Mouse (Mus musculus) G1E (cell line): ENCODE data around the gene Gulp1. TPM values are rescaled to one million over a fixed set of nuclear protein-coding genes. Genes with fewer than 3 reads are reported as not detected.

Experiments used
- ATAC-seq: 2 replicates; pipeline ENCODE4 v1.8.0; 2016; ENCODE audit warnings: mild to moderate bottlenecking; ENCODE audit not compliant: insufficient number of reproducible peaks, poor library complexity, low FRiP score, severe bottlenecking; ENCODE audit errors: extremely low read depth
- DNase-seq: peaks from one replicate; pipeline ENCODE4 v3.0.0; 2012; ENCODE audit warnings: low spot score
- H3K27me3 ChIP-seq: 2 replicates; pipeline ENCODE4 v1.6.1; 2012; ENCODE audit warnings: mild to moderate bottlenecking, low read length, inconsistent platforms; ENCODE audit not compliant: insufficient read depth
- H3K36me3 ChIP-seq: replicated peaks from 2 replicates; pipeline ENCODE3; 2012; ENCODE audit warnings: mild to moderate bottlenecking, inconsistent platforms
- H3K4me1 ChIP-seq: 2 replicates; pipeline ENCODE4 v1.6.1; 2012; ENCODE audit warnings: low read depth, low read length, inconsistent platforms, mixed read lengths; ENCODE audit not compliant: insufficient read depth
- H3K4me3 ChIP-seq: 2 replicates; pipeline ENCODE4 v1.5.1; 2012; ENCODE audit warnings: low read depth, mild to moderate bottlenecking, inconsistent platforms, low read length, moderate library complexity, mixed read lengths
- H3K9me3 ChIP-seq: replicated peaks from 2 replicates; pipeline ENCODE4 v1.6.1; 2012; ENCODE audit warnings: inconsistent platforms
- CTCF ChIP-seq: IDR thresholded peaks from 2 replicates; pipeline ENCODE4 v1.5.1; 2012; ENCODE audit warnings: low read depth, low read length, inconsistent platforms, mixed read lengths
- GATA1 ChIP-seq: IDR thresholded peaks from 2 replicates; pipeline ENCODE4 v1.6.1; 2012; ENCODE audit warnings: borderline replicate concordance, low read length, inconsistent platforms, mixed read lengths
- GATA2 ChIP-seq: IDR thresholded peaks from 2 replicates; pipeline ENCODE4 v1.6.1; 2012; ENCODE audit warnings: low read depth, low read length, inconsistent platforms, borderline replicate concordance
- POLR2AphosphoS5 ChIP-seq: IDR thresholded peaks from 2 replicates; pipeline ENCODE4 v1.6.1; 2012; ENCODE audit warnings: low read depth, low read length, inconsistent platforms; ENCODE audit not compliant: insufficient replicate concordance
- TAL1 ChIP-seq: conservative IDR thresholded peaks from 2 replicates; pipeline ENCODE4 v1.6.1; 2012; ENCODE audit warnings: low read depth, low read length, inconsistent platforms, mixed read lengths
- polyA plus RNA-seq: library from polyadenylated mRNA; stranded (reverse); fragments of >175 nt; gene quantifications from 2 replicates; pipeline ENCODE4 v1.2.3, GENCODE M21; 2012
- total RNA-seq, 2 experiments: library from RNA; stranded (forward) in 1 of 2; stranded (reverse) in 1 of 2; fragments of 200-1000 nt in 1 of 2; fragments of >200 nt in 1 of 2; fragmentation: Nextera tagmentation in 1 of 2; gene quantifications; 2 replicates each; pipeline ENCODE4 v1.2.3; 2014 to 2017

Gulp1 gene
- total and polyA plus RNA-seq, 3 experiments = not detected

- H3K27me3 ChIP-seq = no peaks in the 10 kb centered on the region
- H3K9me3 ChIP-seq = no peaks in the 10 kb centered on the region
- H3K4me3 ChIP-seq = no peak overlapping the region
- TF ChIP-seq POLR2AphosphoS5 (no peak), CTCF (no peak), GATA2 (no peak), GATA1 (no peak), TAL1 (no peak)
- no peaks in the 10 kb centered on the region for H3K4me1 ChIP-seq
- ATAC-seq (no peak), DNase-seq (no peak)
- H3K36me3 ChIP-seq = no peaks in the 10 kb centered on the region
These were observed 131.2 kb downstream of the Gulp1 start for GRCm38 (mm10) chr1:44682556-44682955.

GRCm38 (mm10) chr1:44683723-44684122, 132.4 kb downstream of the Gulp1 start:
- TF ChIP-seq CTCF (no peak), POLR2AphosphoS5 (no peak), GATA2 (no peak), GATA1 (no peak), TAL1 (no peak)
- ATAC-seq (no peak), DNase-seq (no peak)
- Histone ChIP-seq H3K27me3 (no peaks in the 10 kb centered on the region), H3K4me1 (no peaks in the 10 kb centered on the region), H3K4me3 (no peak overlapping the region), H3K9me3 (no peaks in the 10 kb centered on the region), H3K36me3 (no peaks in the 10 kb centered on the region)

GRCm38 (mm10) chr1:44720785-44721410, 169.6 kb downstream of the Gulp1 start:
- Histone ChIP-seq H3K4me1 (no peaks in the 10 kb centered on the region), H3K36me3 (no peaks in the 10 kb centered on the region), H3K27me3 (no peaks in the 10 kb centered on the region), H3K4me3 (no peak overlapping the region), H3K9me3 (no peaks in the 10 kb centered on the region)
- no peak for TF ChIP-seq POLR2AphosphoS5
- no peak for TF ChIP-seq CTCF
- no peak for TF ChIP-seq TAL1
- no peak for TF ChIP-seq GATA1
- TF ChIP-seq GATA2 = no peak
- ATAC-seq (no peak), DNase-seq (no peak)

- no peak for ATAC-seq
- no peak for TF ChIP-seq GATA1
- TF ChIP-seq GATA2 = no peak
- TF ChIP-seq CTCF = no peak
- DNase-seq = no peak
These were observed 189.9 kb downstream of the Gulp1 start for GRCm38 (mm10) chr1:44741256-44741655.

GRCm38 (mm10) chr1:44745711-44746110, 194.4 kb downstream of the Gulp1 start:
- no peaks in the 10 kb centered on the region for H3K36me3 ChIP-seq
- no peaks in the 10 kb centered on the region for H3K27me3 ChIP-seq
- ATAC-seq = no peak
- no peak for TF ChIP-seq GATA1
- TF ChIP-seq CTCF = 0 out of 2 replicates have a peak, but pooled peaks have one; percentile 15
- H3K4me3 ChIP-seq = no peak overlapping the region
- no peaks in the 10 kb centered on the region for H3K4me1 ChIP-seq
- no peak for DNase-seq
- H3K9me3 ChIP-seq = no peaks in the 10 kb centered on the region

More at GRCm38 (mm10) chr1:44741256-44741655, 189.9 kb downstream of the Gulp1 start:
- no peaks in the 10 kb centered on the region for H3K36me3 ChIP-seq
- H3K4me3 ChIP-seq = no peak overlapping the region
- no peaks in the 10 kb centered on the region for H3K4me1 ChIP-seq
- H3K27me3 ChIP-seq = no peaks in the 10 kb centered on the region
- no peaks in the 10 kb centered on the region for H3K9me3 ChIP-seq

- DNase-seq (no peak), ATAC-seq (no peak)
- Histone ChIP-seq H3K36me3 (no peaks in the 10 kb centered on the region), H3K27me3 (no peaks in the 10 kb centered on the region), H3K4me3 (no peak overlapping the region), H3K9me3 (no peaks in the 10 kb centered on the region), H3K4me1 (no peaks in the 10 kb centered on the region)
- no peak for TF ChIP-seq TAL1
These were observed 199.7 kb downstream of the Gulp1 start for GRCm38 (mm10) chr1:44750731-44751730.
